Mouse (Mus musculus): ENCODE measurements at regions not wholly inside any gene's neighbourhood (a gene's known extent, or its start where the extent isn't known, plus 50 kb on each side); places are given as distances from the start of the nearest gene placed in this dataset.

- 12% methylated on average over 1 of the region's 1 CpGs for WGBS
- H3K27ac ChIP-seq (replicated peaks; ENCODE audit: low read depth, low read length), result no peak overlapping the region
- no peak overlapping the region for H3K4me3 ChIP-seq (ENCODE audit: low read depth, low read length)
- H3K9me3 ChIP-seq (ENCODE audit: control insufficient read depth, low read length), result no peaks in the 10 kb centered on the region
- H3K9ac ChIP-seq (ENCODE audit: low read depth, low read length), result no peak overlapping the region
- H3K4me2 ChIP-seq (ENCODE audit: low read depth, low read length), result no peak overlapping the region
- no peak for ATAC-seq (ENCODE audit: low read depth)
- DNase-seq (ENCODE audit: low spot score), result no peak
- H3K4me1 ChIP-seq (ENCODE audit: control insufficient read depth, insufficient read depth, low read length), result no peaks in the 10 kb centered on the region
- H3K27me3 ChIP-seq (replicated peaks; ENCODE audit: control insufficient read depth, insufficient read depth, low read length), result no peaks in the 10 kb centered on the region
- no peaks in the 10 kb centered on the region for H3K36me3 ChIP-seq (ENCODE audit: control insufficient read depth, insufficient read depth, low read length)
Measured at GRCm38 (mm10) chr13:69944651-69945050, 142.5 kb downstream of the Med10 start.

- Histone ChIP-seq H3K4me1 (ENCODE audit: control insufficient read depth, insufficient read depth, low read length) (no peaks in the 10 kb centered on the region), H3K27me3 (replicated peaks; ENCODE audit: control insufficient read depth, insufficient read depth, low read length) (no peaks in the 10 kb centered on the region), H3K4me3 (ENCODE audit: low read depth, low read length) (no peak overlapping the region), H3K9ac (ENCODE audit: low read depth, low read length) (no peak overlapping the region), H3K4me2 (ENCODE audit: low read depth, low read length) (no peak overlapping the region), H3K9me3 (ENCODE audit: control insufficient read depth, low read length) (no peaks in the 10 kb centered on the region), H3K27ac (replicated peaks; ENCODE audit: low read depth, low read length) (no peak overlapping the region), H3K36me3 (ENCODE audit: control insufficient read depth, insufficient read depth, low read length) (no peaks in the 10 kb centered on the region)
- no peak for ATAC-seq (ENCODE audit: low read depth)
- DNase-seq (ENCODE audit: low spot score), result no peak
- WGBS, result 70% methylated on average over 7 of the region's 7 CpGs
Measured at GRCm38 (mm10) chr13:69946615-69947014, 144.4 kb downstream of the Med10 start.

DNA sequence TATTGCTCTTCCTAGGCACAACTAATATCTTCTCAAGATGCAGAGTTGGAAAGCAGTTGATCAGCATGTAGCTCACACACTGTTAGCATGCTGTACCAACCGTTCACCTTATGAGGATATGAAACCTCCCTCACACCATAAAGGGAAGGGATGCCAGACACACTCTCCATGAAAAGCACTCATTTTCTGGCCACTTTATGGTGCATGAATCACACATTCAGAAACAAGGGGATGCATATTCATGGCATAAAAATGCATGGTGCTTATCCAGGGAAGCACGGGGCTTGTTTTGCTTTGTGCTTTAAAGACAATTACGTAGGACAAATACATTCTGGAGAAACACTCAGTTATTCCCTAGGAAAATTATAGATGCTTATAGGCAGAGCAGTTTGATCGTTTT, 149.9 kb downstream of the Med10 start:
- WGBS, result 81% methylated on average over 4 of the region's 4 CpGs
- Histone ChIP-seq H3K4me1 (ENCODE audit: control insufficient read depth, insufficient read depth, low read length) (no peaks in the 10 kb centered on the region), H3K27me3 (replicated peaks; ENCODE audit: control insufficient read depth, insufficient read depth, low read length) (no peaks in the 10 kb centered on the region), H3K9ac (ENCODE audit: low read depth, low read length) (no peak overlapping the region), H3K36me3 (ENCODE audit: control insufficient read depth, insufficient read depth, low read length) (no peaks in the 10 kb centered on the region), H3K27ac (replicated peaks; ENCODE audit: low read depth, low read length) (no peak overlapping the region), H3K4me2 (ENCODE audit: low read depth, low read length) (no peak overlapping the region), H3K4me3 (ENCODE audit: low read depth, low read length) (no peak overlapping the region), H3K9me3 (ENCODE audit: control insufficient read depth, low read length) (no peaks in the 10 kb centered on the region)
- DNase-seq (ENCODE audit: low spot score) (no peak), ATAC-seq (ENCODE audit: low read depth) (no peak)

- no peak overlapping the region for H3K9ac ChIP-seq (ENCODE audit: low read depth, low read length)
- no peak overlapping the region for H3K27ac ChIP-seq (replicated peaks; ENCODE audit: low read depth, low read length)
- ATAC-seq (ENCODE audit: low read depth) (no peak), DNase-seq (ENCODE audit: low spot score) (no peak)
- H3K4me3 ChIP-seq (ENCODE audit: low read depth, low read length), result no peak overlapping the region
- H3K36me3 ChIP-seq (ENCODE audit: control insufficient read depth, insufficient read depth, low read length), result no peaks in the 10 kb centered on the region
- H3K4me1 ChIP-seq (ENCODE audit: control insufficient read depth, insufficient read depth, low read length), result no peaks in the 10 kb centered on the region
- H3K9me3 ChIP-seq (ENCODE audit: control insufficient read depth, low read length), result no peaks in the 10 kb centered on the region
- no peaks in the 10 kb centered on the region for H3K27me3 ChIP-seq (replicated peaks; ENCODE audit: control insufficient read depth, insufficient read depth, low read length)
- H3K4me2 ChIP-seq (ENCODE audit: low read depth, low read length), result no peak overlapping the region
- WGBS, result 72% methylated on average over 5 of the region's 5 CpGs
Measured at GRCm38 (mm10) chr13:69954171-69954570, 152.0 kb downstream of the Med10 start.

GRCm38 (mm10) chr13:69955503-69955902, 153.3 kb downstream of the Med10 start:
- Histone ChIP-seq H3K36me3 (ENCODE audit: control insufficient read depth, insufficient read depth, low read length) (no peaks in the 10 kb centered on the region), H3K4me2 (ENCODE audit: low read depth, low read length) (no peak overlapping the region), H3K27ac (replicated peaks; ENCODE audit: low read depth, low read length) (no peak overlapping the region), H3K9ac (ENCODE audit: low read depth, low read length) (no peak overlapping the region), H3K4me3 (ENCODE audit: low read depth, low read length) (no peak overlapping the region), H3K27me3 (replicated peaks; ENCODE audit: control insufficient read depth, insufficient read depth, low read length) (no peaks in the 10 kb centered on the region), H3K9me3 (ENCODE audit: control insufficient read depth, low read length) (no peaks in the 10 kb centered on the region), H3K4me1 (ENCODE audit: control insufficient read depth, insufficient read depth, low read length) (no peaks in the 10 kb centered on the region)
- no peak for ATAC-seq (ENCODE audit: low read depth)
- DNase-seq (ENCODE audit: low spot score), result no peak
- WGBS, result 36% methylated on average over 2 of the region's 2 CpGs

DNA sequence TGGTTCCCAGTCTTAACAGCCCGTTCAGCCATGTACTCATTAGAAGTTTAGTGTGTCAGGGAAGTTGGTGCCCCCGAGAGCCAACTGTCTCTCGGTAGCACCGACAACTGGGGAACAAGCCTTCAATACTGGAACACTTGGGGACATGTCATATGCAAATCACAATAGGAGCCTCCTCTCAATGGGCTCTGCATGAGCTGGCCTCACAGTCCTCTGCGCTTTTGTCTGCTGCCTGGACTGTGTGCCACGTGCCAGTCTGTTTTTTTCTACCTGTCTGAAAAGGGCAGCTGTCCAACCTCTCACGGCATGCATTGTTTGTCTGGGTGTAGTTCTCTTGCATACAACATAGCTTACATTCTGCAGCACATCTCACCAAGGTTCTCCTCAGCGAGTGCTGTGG, 161.7 kb downstream of the Med10 start:
- WGBS, result 83% methylated on average over 8 of the region's 8 CpGs
- Histone ChIP-seq H3K27me3 (replicated peaks; ENCODE audit: control insufficient read depth, insufficient read depth, low read length) (no peaks in the 10 kb centered on the region), H3K9me3 (ENCODE audit: control insufficient read depth, low read length) (no peaks in the 10 kb centered on the region), H3K36me3 (ENCODE audit: control insufficient read depth, insufficient read depth, low read length) (no peaks in the 10 kb centered on the region), H3K4me3 (ENCODE audit: low read depth, low read length) (no peak overlapping the region), H3K4me1 (ENCODE audit: control insufficient read depth, insufficient read depth, low read length) (no peaks in the 10 kb centered on the region), H3K9ac (ENCODE audit: low read depth, low read length) (no peak overlapping the region), H3K4me2 (ENCODE audit: low read depth, low read length) (no peak overlapping the region), H3K27ac (replicated peaks; ENCODE audit: low read depth, low read length) (no peak overlapping the region)
- DNase-seq (ENCODE audit: low spot score) (no peak), ATAC-seq (ENCODE audit: low read depth) (no peak)

- H3K9me3 ChIP-seq (ENCODE audit: control insufficient read depth, low read length), result no peaks in the 10 kb centered on the region
- no peak overlapping the region for H3K27ac ChIP-seq (replicated peaks; ENCODE audit: low read depth, low read length)
- no peak overlapping the region for H3K9ac ChIP-seq (ENCODE audit: low read depth, low read length)
- no peaks in the 10 kb centered on the region for H3K36me3 ChIP-seq (ENCODE audit: control insufficient read depth, insufficient read depth, low read length)
- ATAC-seq (ENCODE audit: low read depth) (no peak), DNase-seq (ENCODE audit: low spot score) (no peak)
- no peaks in the 10 kb centered on the region for H3K27me3 ChIP-seq (replicated peaks; ENCODE audit: control insufficient read depth, insufficient read depth, low read length)
- no peak overlapping the region for H3K4me3 ChIP-seq (ENCODE audit: low read depth, low read length)
- no peak overlapping the region for H3K4me2 ChIP-seq (ENCODE audit: low read depth, low read length)
- H3K4me1 ChIP-seq (ENCODE audit: control insufficient read depth, insufficient read depth, low read length), result no peaks in the 10 kb centered on the region
- WGBS, result 64% methylated on average over 9 of the region's 9 CpGs
Measured at GRCm38 (mm10) chr13:69971281-69972057, 169.3 kb downstream of the Med10 start.

GRCm38 (mm10) chr13:69974835-69975234, 172.6 kb downstream of the Med10 start:
- no peaks in the 10 kb centered on the region for H3K36me3 ChIP-seq (ENCODE audit: control insufficient read depth, insufficient read depth, low read length)
- H3K9ac ChIP-seq (ENCODE audit: low read depth, low read length), result no peak overlapping the region
- no peak overlapping the region for H3K4me2 ChIP-seq (ENCODE audit: low read depth, low read length)
- H3K27ac ChIP-seq (replicated peaks; ENCODE audit: low read depth, low read length), result no peak overlapping the region
- WGBS, result 87% methylated on average over 5 of the region's 5 CpGs
- no peak for ATAC-seq (ENCODE audit: low read depth)
- no peaks in the 10 kb centered on the region for H3K4me1 ChIP-seq (ENCODE audit: control insufficient read depth, insufficient read depth, low read length)
- no peak for DNase-seq (ENCODE audit: low spot score)
- H3K27me3 ChIP-seq (replicated peaks; ENCODE audit: control insufficient read depth, insufficient read depth, low read length), result no peaks in the 10 kb centered on the region
- H3K4me3 ChIP-seq (ENCODE audit: low read depth, low read length), result no peak overlapping the region
- H3K9me3 ChIP-seq (ENCODE audit: control insufficient read depth, low read length), result no peaks in the 10 kb centered on the region

- Histone ChIP-seq H3K27me3 (replicated peaks; ENCODE audit: control insufficient read depth, insufficient read depth, low read length) (no peaks in the 10 kb centered on the region), H3K4me1 (ENCODE audit: control insufficient read depth, insufficient read depth, low read length) (peaks cover 5% of the 10 kb centered on the region; the same call in 1 of the 2 replicates), H3K9me3 (ENCODE audit: control insufficient read depth, low read length) (no peaks in the 10 kb centered on the region), H3K27ac (replicated peaks; ENCODE audit: low read depth, low read length) (no peak overlapping the region), H3K4me3 (ENCODE audit: low read depth, low read length) (no peak overlapping the region), H3K9ac (ENCODE audit: low read depth, low read length) (no peak overlapping the region), H3K36me3 (ENCODE audit: control insufficient read depth, insufficient read depth, low read length) (no peaks in the 10 kb centered on the region), H3K4me2 (ENCODE audit: low read depth, low read length) (no peak overlapping the region)
- DNase-seq (ENCODE audit: low spot score), result no peak
- ATAC-seq (ENCODE audit: low read depth), result no peak
- 70% methylated on average over 1 of the region's 1 CpGs for WGBS
Measured at GRCm38 (mm10) chr13:69984159-69984558, 182.0 kb downstream of the Med10 start.

Measured in embryonic facial prominence, embryonic 14.5 days (tissue).